Mouse (Mus musculus) liver, adult 2 months (tissue): ENCODE measurements around the gene Nrarp.

ENCODE experiments used
- CTCF ChIP-seq: fragments of 200-500 bp; IDR thresholded peaks from 2 replicates; pipeline ENCODE4 v1.5.1; 2011; ENCODE audit warnings: low read depth, low read length, control low read depth
- POLR2A ChIP-seq: fragments of 200-500 bp; IDR thresholded peaks from 2 replicates; pipeline ENCODE4 v1.6.1; 2011; ENCODE audit warnings: low read length, control low read depth; ENCODE audit not compliant: insufficient read depth; ENCODE audit errors: extremely low read depth

DNA sequence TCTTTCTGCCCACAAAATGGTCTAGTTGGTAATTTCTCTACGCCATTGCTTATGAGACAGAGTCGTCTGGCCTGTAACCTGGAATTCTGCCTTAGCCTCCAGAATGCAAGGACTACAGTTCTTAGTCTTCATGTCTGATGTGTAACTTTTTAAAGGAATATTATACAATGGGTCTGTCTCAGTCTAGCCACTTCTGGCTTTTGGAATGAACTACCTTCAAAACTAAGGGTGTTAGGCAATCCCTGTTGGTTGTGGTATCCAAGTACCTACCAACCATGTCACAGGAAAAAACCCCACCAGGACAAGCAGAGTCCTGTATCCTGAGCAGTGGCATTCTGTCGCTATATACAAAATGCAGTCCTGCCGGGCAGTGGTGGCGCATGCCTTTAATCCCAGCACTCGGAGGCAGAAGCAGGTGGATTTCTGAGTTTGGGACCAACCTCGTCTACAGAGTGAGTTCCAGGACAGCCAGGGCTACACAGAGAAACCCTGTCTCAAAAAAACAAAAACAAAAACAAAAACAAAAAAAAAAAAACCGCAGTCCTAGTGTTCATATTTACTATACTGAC is 45.3 kb downstream of the Nrarp start:
- no peak for TF ChIP-seq POLR2A
- no peak for TF ChIP-seq CTCF
